Mouse (Mus musculus) C2C12 (cell line): ENCODE measurements at regions not wholly inside any gene's neighbourhood (a gene's known extent, or its start where the extent isn't known, plus 50 kb on each side); places are given as distances from the start of the nearest gene placed in this dataset.

Experiments
- H3K27me3 ChIP-seq: one replicate; pipeline ENCODE4 v1.6.1; 2011; ENCODE audit not compliant: control insufficient read depth, insufficient read depth, insufficient read length
- H3K36me3 ChIP-seq: one replicate; pipeline ENCODE4 v1.6.1; 2011; ENCODE audit not compliant: control insufficient read depth, insufficient read depth
- H3K4me3 ChIP-seq: one replicate; pipeline ENCODE4 v1.5.1; 2011; ENCODE audit warnings: mild to moderate bottlenecking, control low read depth; ENCODE audit not compliant: poor library complexity, insufficient read depth, severe bottlenecking
- H3K79me2 ChIP-seq: one replicate; pipeline ENCODE4 v1.6.1; 2011; ENCODE audit not compliant: control insufficient read depth, insufficient read depth
- H3K79me3 ChIP-seq: one replicate; pipeline ENCODE4 v1.6.1; 2011; ENCODE audit warnings: low read depth, control low read depth
- H3ac ChIP-seq: one replicate; pipeline ENCODE3; 2011; ENCODE audit warnings: low read depth; ENCODE audit not compliant: control insufficient read depth, insufficient read length
- CEBPB ChIP-seq: IDR thresholded peaks from one replicate; pipeline ENCODE4 v1.6.1; 2011; ENCODE audit warnings: low read depth, mild to moderate bottlenecking, control low read depth, moderate library complexity
- CTCF ChIP-seq: IDR thresholded peaks from one replicate; pipeline ENCODE4 v1.5.1; 2011; ENCODE audit not compliant: control insufficient read depth, insufficient read depth, insufficient read length
- FOSL1 ChIP-seq: IDR thresholded peaks from one replicate; pipeline ENCODE4 v1.8.0; 2011; ENCODE audit warnings: mild to moderate bottlenecking, low read length; ENCODE audit not compliant: poor library complexity, insufficient read depth, severe bottlenecking
- MAX ChIP-seq: IDR thresholded peaks from one replicate; pipeline ENCODE4 v1.6.1; 2011; ENCODE audit warnings: mild to moderate bottlenecking, control low read depth
- MYOD1 ChIP-seq: IDR thresholded peaks from one replicate; pipeline ENCODE4 v1.6.1; 2011; ENCODE audit warnings: low read depth; ENCODE audit not compliant: control insufficient read depth, insufficient read length
- MYOG ChIP-seq: IDR thresholded peaks from one replicate; pipeline ENCODE4 v1.6.1; 2011; ENCODE audit not compliant: control insufficient read depth, insufficient read length; ENCODE audit errors: extremely low read depth
- USF1 ChIP-seq: IDR thresholded peaks from one replicate; pipeline ENCODE4 v1.6.1; 2011; ENCODE audit warnings: low read depth, mild to moderate bottlenecking, control low read depth, moderate library complexity

DNA sequence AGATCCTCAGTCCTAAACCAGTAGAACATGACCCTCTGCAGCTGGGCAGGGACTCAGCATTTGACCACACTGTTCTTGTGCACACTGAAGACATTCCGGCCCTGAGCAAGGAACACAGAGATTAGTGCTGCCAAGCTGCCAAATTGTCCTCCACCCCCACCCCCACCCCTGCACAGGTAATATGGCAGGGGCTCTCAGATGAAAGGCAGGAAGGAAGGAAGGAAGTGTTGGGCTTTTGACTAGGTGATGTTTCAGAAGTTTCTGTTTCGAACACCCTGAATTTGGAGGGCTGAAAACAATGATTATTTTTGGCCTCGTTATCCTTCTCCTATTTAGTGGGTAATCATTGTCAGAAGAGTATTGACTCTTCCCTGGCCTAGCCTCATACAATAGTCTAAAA is 96.8 kb upstream of the Npas2 start:
- no peak overlapping the region for H3K4me3 ChIP-seq
- H3K79me2 ChIP-seq, result no peaks in the 10 kb centered on the region
- H3K36me3 ChIP-seq, result no peaks in the 10 kb centered on the region
- no peak for TF ChIP-seq MYOD1
- TF ChIP-seq CEBPB, result no peak
- TF ChIP-seq FOSL1, result no peak
- no peak for TF ChIP-seq MYOG
- TF ChIP-seq USF1, result no peak
- no peak for TF ChIP-seq MAX
- no peak for TF ChIP-seq CTCF
- no peaks in the 10 kb centered on the region for H3K27me3 ChIP-seq
- H3K79me3 ChIP-seq, result no peaks in the 10 kb centered on the region
- H3ac ChIP-seq, result no peak overlapping the region

DNA sequence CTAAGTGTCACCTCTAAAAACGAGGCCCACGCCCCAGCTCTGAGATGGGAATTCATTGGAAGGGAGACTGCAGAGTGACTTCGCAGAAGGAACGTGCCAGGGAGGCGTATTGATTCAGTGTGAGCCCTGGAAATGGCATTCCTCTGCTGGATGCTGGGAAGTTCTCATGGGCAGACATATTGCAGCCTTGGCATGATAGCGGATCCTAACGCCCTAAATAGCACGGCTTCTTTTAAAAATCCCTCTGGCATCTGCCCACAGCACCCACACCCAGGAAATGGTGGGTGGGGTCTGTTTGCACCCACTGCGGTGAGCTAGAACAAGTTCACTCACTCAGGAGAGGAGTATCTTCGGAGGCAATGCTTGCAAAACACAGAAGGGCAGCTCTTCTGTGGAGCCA is 96.0 kb upstream of the Npas2 start:
- TF ChIP-seq CTCF (no peak), MYOG (no peak), MAX (no peak), FOSL1 (no peak), CEBPB (no peak), USF1 (no peak), MYOD1 (no peak)
- no peaks in the 10 kb centered on the region for H3K79me3 ChIP-seq
- no peak overlapping the region for H3K4me3 ChIP-seq
- no peaks in the 10 kb centered on the region for H3K79me2 ChIP-seq
- H3K36me3 ChIP-seq, result no peaks in the 10 kb centered on the region
- no peaks in the 10 kb centered on the region for H3K27me3 ChIP-seq
- H3ac ChIP-seq, result no peak overlapping the region

DNA sequence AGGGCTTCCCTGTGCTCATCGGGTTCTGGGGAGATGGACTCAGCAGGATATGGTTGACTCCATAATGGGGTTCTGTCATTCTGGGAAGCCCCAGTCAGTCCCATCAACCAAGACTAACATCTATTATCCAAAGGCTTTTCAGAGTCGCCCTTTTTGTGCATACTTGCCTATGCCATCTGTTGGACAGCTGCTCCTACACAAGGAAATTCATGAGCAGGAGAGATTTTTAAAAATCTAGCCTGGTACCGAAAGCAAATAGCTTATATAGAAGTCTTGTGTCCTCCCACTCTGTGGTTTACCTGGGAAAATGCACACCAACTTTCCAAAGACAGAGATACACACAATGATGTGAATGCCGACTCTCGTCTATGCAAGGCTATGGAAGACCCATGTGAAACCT is 95.4 kb upstream of the Npas2 start:
- Histone ChIP-seq H3ac (no peak overlapping the region), H3K36me3 (no peaks in the 10 kb centered on the region), H3K27me3 (no peaks in the 10 kb centered on the region), H3K79me3 (no peaks in the 10 kb centered on the region), H3K4me3 (no peak overlapping the region), H3K79me2 (no peaks in the 10 kb centered on the region)
- TF ChIP-seq FOSL1, result no peak
- no peak for TF ChIP-seq MYOG
- no peak for TF ChIP-seq USF1
- TF ChIP-seq MYOD1, result no peak
- TF ChIP-seq CEBPB, result no peak
- TF ChIP-seq MAX, result no peak
- no peak for TF ChIP-seq CTCF

DNA sequence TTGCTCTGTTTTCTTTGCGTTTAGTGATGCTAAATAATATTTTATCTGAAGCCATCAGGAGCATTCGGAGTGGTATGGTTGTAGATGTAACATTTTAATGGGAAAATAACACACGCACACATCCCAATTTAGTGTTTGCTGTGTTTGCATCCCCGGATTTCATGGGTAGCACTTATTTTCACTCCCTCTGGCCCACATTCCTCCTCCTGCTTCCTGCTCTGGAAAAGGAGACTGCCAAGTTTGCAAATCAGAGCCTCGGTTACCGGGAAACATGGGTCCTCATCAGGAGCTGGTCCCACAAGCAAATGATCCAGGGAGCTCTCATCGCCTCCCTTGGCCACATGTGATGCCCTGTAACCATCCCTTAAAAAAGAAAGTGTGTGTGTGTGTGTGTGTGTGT is 94.3 kb upstream of the Npas2 start:
- Histone ChIP-seq H3K36me3 (no peaks in the 10 kb centered on the region), H3K79me2 (no peaks in the 10 kb centered on the region), H3K27me3 (no peaks in the 10 kb centered on the region), H3ac (no peak overlapping the region), H3K79me3 (no peaks in the 10 kb centered on the region), H3K4me3 (no peak overlapping the region)
- no peak for TF ChIP-seq FOSL1
- no peak for TF ChIP-seq CTCF
- no peak for TF ChIP-seq MYOG
- no peak for TF ChIP-seq MAX
- TF ChIP-seq USF1, result no peak
- TF ChIP-seq CEBPB, result no peak
- TF ChIP-seq MYOD1, result no peak

DNA sequence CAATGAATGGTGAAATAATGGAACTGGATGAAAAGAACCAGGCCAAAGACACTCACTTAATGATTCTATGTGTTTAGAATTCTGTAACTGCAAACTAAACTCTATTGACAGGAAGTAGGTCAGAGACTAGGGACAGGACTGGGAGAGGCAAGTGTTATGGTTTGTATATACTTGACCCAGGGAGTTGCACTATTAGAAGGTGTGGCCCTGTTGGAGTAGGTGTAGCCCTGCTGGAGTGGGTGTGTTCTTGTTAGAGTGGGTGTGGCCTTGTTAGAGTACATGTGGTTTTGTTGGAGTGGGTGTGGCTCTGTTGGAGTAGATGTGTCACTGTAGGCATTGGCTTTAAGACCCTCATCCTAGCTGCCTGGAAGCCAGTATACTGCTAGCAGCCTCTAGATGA is 93.0 kb upstream of the Npas2 start:
- no peak overlapping the region for H3K4me3 ChIP-seq
- H3K27me3 ChIP-seq, result no peaks in the 10 kb centered on the region
- H3K79me3 ChIP-seq, result no peaks in the 10 kb centered on the region
- no peak overlapping the region for H3ac ChIP-seq
- no peaks in the 10 kb centered on the region for H3K79me2 ChIP-seq
- no peak for TF ChIP-seq CTCF
- no peak for TF ChIP-seq MYOD1
- no peak for TF ChIP-seq CEBPB
- TF ChIP-seq FOSL1, result no peak
- no peak for TF ChIP-seq MAX
- TF ChIP-seq MYOG, result no peak
- no peak for TF ChIP-seq USF1
- H3K36me3 ChIP-seq, result no peaks in the 10 kb centered on the region
